Mouse (Mus musculus): ENCODE data around the gene Lhfp. TPM values are rescaled to one million over a fixed set of nuclear protein-coding genes. Genes with fewer than 3 reads are reported as not detected.

Gene Lhfp
- 223 and 225 TPM in 2 replicates for polyA plus RNA-seq (2011; ENCODE audit: insufficient read length, low read depth, missing spikeins)

DNA sequence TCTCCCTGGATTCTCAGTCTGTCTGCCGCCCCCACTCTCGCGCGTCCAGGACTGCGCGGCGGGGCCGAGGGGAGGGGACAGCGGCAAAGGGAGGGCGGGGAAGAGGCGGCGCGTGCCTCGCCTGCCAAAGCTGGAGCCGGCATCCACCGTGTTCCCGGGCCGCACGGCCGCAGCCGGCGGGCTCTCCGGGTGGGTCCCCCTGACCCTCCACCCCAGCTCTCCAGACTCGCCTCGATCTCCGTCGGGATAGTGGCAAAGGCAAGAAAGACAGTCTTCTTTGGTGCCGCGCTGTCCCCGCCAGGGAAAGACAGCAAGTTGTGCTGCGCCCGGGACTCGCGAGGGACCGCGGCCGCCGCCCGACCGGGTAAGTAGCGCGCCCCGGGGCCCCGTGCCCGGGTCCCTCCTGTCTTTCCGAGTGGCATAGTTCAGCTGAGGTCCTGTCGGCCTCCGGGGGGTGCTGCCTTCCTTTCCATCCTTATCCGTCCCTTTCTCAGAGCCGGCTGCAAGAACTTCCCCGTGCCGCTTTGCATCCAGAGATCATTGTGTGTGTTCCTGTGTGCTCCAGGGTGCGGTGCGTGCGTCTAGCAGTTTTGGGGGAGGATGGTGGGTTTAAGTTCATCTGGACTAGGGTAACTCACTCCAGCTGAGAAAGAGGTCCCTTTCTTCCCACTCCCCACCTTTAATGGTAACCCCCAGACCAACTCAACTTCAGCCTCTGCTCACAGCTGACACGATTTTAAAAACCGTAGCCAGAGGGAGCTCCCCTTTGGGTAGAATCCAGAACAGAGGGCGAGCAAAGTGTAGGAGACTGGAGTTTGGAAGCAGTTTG is at the start of gene Lhfp:
Gene Lhfp, plus strand, starts transcription at position 118 of the 829 bp plus-strand sequence.
- TF ChIP-seq POLR2A (IDR thresholded peaks at IDR 0.05; ENCODE audit: low read depth, low read length) (peak; percentile 76), CTCF (IDR thresholded peaks at IDR 0.05; ENCODE audit: borderline replicate concordance, insufficient read depth, low read length) (no peak)
- peaks cover 8% of the 10 kb centered on the region for H3K4me1 ChIP-seq (ENCODE audit: control insufficient read depth, insufficient read depth, low read length)
- H3K27ac ChIP-seq (ENCODE audit: insufficient read depth, low read length), result peak within 1 kb of the TSS; percentile 71
- peak within 1 kb of the TSS; percentile 73 for H3K4me3 ChIP-seq (ENCODE audit: insufficient read depth, low read length)

GRCm38 (mm10) chr3:52993296-52993695 is 48.0 kb upstream of the Lhfp start:
- Histone ChIP-seq H3K4me3 (ENCODE audit: insufficient read depth, low read length) (no peak overlapping the region), H3K4me1 (ENCODE audit: control insufficient read depth, insufficient read depth, low read length) (peaks cover 2% of the 10 kb centered on the region; the same call in 1 of the 2 replicates), H3K27ac (ENCODE audit: insufficient read depth, low read length) (no peak overlapping the region)
- no peak for TF ChIP-seq CTCF (IDR thresholded peaks at IDR 0.05; ENCODE audit: borderline replicate concordance, insufficient read depth, low read length)
- TF ChIP-seq POLR2A (IDR thresholded peaks at IDR 0.05; ENCODE audit: low read depth, low read length), result no peak

GRCm38 (mm10) chr3:52994666-52995065 is 46.7 kb upstream of the Lhfp start:
- H3K27ac ChIP-seq (ENCODE audit: insufficient read depth, low read length), result no peak overlapping the region
- TF ChIP-seq CTCF (IDR thresholded peaks at IDR 0.05; ENCODE audit: borderline replicate concordance, insufficient read depth, low read length), result no peak
- TF ChIP-seq POLR2A (IDR thresholded peaks at IDR 0.05; ENCODE audit: low read depth, low read length), result no peak
- H3K4me1 ChIP-seq (ENCODE audit: control insufficient read depth, insufficient read depth, low read length), result peaks cover 2% of the 10 kb centered on the region; the same call in 1 of the 2 replicates
- no peak overlapping the region for H3K4me3 ChIP-seq (ENCODE audit: insufficient read depth, low read length)

DNA sequence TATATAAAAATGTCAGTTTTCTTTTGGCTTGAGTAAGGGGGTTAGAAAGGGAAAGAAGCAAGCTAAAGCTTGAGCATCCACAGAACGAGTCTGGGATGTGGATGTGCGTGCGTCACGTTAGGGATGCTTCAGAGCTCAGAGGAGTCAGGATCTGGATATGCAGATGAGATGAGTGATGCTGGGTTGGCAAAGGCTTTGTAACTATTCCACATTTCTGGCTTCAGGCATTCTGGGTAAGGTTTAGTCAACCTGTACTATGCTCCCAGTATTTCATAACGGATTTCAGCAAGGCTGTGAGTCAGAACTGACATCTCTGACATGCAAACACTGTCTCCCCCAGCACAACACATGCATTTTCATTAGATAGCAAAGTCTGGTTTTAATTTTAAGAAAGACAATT is 44.7 kb upstream of the Lhfp start:
- Histone ChIP-seq H3K4me3 (ENCODE audit: insufficient read depth, low read length) (no peak overlapping the region), H3K27ac (ENCODE audit: insufficient read depth, low read length) (no peak overlapping the region), H3K4me1 (ENCODE audit: control insufficient read depth, insufficient read depth, low read length) (peaks cover 1% of the 10 kb centered on the region; the same call in 1 of the 2 replicates)
- TF ChIP-seq POLR2A (IDR thresholded peaks at IDR 0.05; ENCODE audit: low read depth, low read length) (no peak), CTCF (IDR thresholded peaks at IDR 0.05; ENCODE audit: borderline replicate concordance, insufficient read depth, low read length) (no peak)

DNA sequence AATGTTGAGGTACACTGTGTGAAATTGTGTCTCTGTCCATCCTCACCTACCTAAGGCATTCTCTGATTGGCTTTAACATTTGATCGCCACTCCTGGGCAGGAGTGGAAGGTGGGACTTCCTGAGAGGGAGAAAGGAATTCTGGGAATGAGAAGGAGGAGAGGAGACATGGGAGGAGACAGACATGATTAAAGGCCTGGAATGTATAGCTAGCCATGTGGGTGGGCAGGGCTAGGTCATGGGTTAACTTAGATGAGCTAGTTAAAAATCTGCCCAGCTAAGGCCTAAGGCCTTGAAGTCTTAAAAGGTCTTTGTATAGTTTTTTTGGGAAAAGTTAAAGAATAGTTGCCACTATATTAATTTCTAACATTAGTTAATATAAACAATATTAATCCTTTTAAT is 43.9 kb upstream of the Lhfp start:
- H3K4me3 ChIP-seq (ENCODE audit: insufficient read depth, low read length), result no peak overlapping the region
- no peak overlapping the region for H3K27ac ChIP-seq (ENCODE audit: insufficient read depth, low read length)

DNA sequence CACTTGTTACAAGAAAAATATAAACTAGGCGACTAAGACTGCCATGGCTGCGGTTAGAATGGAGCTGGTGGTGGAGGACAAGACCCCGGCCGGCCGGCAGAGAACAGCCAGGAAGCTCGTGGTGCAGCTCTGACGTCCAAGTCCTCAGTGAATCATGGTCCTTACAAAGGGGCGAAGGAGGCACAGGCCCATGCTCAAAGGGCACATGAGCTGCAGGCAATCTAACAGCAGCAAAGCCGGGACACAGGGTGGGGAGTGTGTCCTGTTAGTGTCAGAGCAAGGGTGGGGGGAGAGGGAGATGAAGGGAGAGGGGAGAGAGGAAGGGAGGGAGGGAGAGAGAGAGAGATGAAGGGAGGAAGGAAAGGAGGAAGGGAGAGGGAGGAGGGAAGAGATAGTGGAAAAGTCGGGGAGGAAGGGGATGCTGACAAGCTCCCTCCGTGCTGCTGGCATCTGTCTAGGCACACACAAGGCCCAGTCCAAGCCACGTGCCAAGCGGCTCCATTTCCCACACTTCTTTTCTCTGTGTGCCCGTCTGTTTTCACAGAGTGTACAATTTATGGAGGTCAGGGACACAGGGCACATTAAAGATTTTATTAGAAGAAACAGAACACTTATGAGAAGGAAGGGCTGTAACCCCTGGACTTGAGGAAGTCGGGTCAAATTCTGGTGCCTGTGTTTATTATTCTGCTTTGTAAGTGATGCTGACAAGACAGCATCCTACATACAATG is 42.1 kb upstream of the Lhfp start:
- H3K4me3 ChIP-seq (ENCODE audit: insufficient read depth, low read length), result no peak overlapping the region
- TF ChIP-seq POLR2A (IDR thresholded peaks at IDR 0.05; ENCODE audit: low read depth, low read length), result no peak
- no peaks in the 10 kb centered on the region for H3K4me1 ChIP-seq (ENCODE audit: control insufficient read depth, insufficient read depth, low read length)
- no peak overlapping the region for H3K27ac ChIP-seq (ENCODE audit: insufficient read depth, low read length)

More for the DNA sequence above, 43.9 kb upstream of the Lhfp start:
- H3K4me1 ChIP-seq (ENCODE audit: control insufficient read depth, insufficient read depth, low read length), result no peaks in the 10 kb centered on the region
- TF ChIP-seq CTCF (IDR thresholded peaks at IDR 0.05; ENCODE audit: borderline replicate concordance, insufficient read depth, low read length) (no peak), POLR2A (IDR thresholded peaks at IDR 0.05; ENCODE audit: low read depth, low read length) (no peak)

DNA sequence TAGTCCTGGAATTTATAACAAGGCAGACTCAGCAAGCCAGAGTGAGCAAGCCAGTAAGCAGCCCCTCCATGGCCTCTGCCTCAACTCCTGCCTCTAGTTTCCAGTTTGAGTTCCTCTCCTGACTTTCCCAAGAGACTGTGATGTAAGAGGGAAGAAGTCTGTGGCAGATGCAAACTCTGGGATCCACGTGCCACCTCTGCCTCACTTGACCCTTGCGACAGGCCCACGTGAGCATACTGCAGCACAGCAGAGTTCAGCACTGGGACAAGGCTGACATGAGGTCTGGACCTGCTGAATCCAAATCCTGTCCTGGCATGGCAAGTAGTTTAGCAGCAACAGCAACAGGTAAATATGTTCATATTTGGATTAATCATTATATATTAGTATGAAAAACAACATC is 41.3 kb upstream of the Lhfp start:
- Histone ChIP-seq H3K4me1 (ENCODE audit: control insufficient read depth, insufficient read depth, low read length) (no peaks in the 10 kb centered on the region), H3K27ac (ENCODE audit: insufficient read depth, low read length) (no peak overlapping the region), H3K4me3 (ENCODE audit: insufficient read depth, low read length) (no peak overlapping the region)
- TF ChIP-seq CTCF (IDR thresholded peaks at IDR 0.05; ENCODE audit: borderline replicate concordance, insufficient read depth, low read length) (no peak), POLR2A (IDR thresholded peaks at IDR 0.05; ENCODE audit: low read depth, low read length) (no peak)

DNA sequence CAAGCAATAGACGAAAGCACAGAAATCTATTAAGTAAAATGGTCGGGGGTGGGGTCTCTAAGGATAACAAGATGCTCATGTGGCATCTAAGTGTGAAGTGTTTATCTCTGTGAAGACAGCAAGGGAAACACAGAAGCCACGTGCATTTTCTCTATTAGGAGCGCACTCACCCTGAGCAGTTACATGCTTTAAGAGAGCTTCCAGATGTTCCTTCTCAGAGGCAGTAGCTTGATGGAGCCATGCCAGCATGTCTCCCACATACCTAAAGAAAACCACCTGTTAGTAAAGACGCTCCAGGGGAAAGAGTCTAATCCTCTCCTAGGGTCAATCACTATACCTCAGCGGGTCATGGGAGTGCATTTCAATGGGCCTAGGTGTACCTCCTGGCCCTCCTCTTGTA is 39.3 kb upstream of the Lhfp start:
- Histone ChIP-seq H3K27ac (ENCODE audit: insufficient read depth, low read length) (no peak overlapping the region), H3K4me3 (ENCODE audit: insufficient read depth, low read length) (no peak overlapping the region), H3K4me1 (ENCODE audit: control insufficient read depth, insufficient read depth, low read length) (no peaks in the 10 kb centered on the region)
- no peak for TF ChIP-seq POLR2A (IDR thresholded peaks at IDR 0.05; ENCODE audit: low read depth, low read length)

GRCm38 (mm10) chr3:53004406-53005114 is 36.8 kb upstream of the Lhfp start:
- Histone ChIP-seq H3K27ac (ENCODE audit: insufficient read depth, low read length) (no peak overlapping the region), H3K4me1 (ENCODE audit: control insufficient read depth, insufficient read depth, low read length) (no peaks in the 10 kb centered on the region), H3K4me3 (ENCODE audit: insufficient read depth, low read length) (no peak overlapping the region)
- TF ChIP-seq CTCF (IDR thresholded peaks at IDR 0.05; ENCODE audit: borderline replicate concordance, insufficient read depth, low read length), result no peak
- TF ChIP-seq POLR2A (IDR thresholded peaks at IDR 0.05; ENCODE audit: low read depth, low read length), result no peak
